Mouse (Mus musculus) MEL (cell line): ENCODE results near the gene Pcca. TPM values are rescaled to one million over a fixed set of nuclear protein-coding genes. Genes with fewer than 3 reads are reported as not detected.

Experiments used
- DNase-seq: peaks from one replicate; pipeline ENCODE4 v3.0.0; 2011; ENCODE audit warnings: low read depth, low spot score
- H3K27ac ChIP-seq: 2 replicates; pipeline ENCODE4 v1.5.1; 2012; ENCODE audit warnings: low read depth, mild to moderate bottlenecking, control low read depth, low read length, moderate library complexity; ENCODE audit not compliant: control insufficient read depth
- H3K27me3 ChIP-seq, 2 experiments: fragments of 150-350 bp in 1 of 2; sonication (generic) in 1 of 2; 2 replicates each; pipeline ENCODE4 v1.6.1; 2012; ENCODE audit warnings: low read length in 2 of 2, mild to moderate bottlenecking in 2 of 2, improper control_type of control experiment in 1 of 2, moderate library complexity in 1 of 2; ENCODE audit not compliant: insufficient read depth in 2 of 2, control insufficient read depth in 1 of 2
- H3K36me3 ChIP-seq, 2 experiments: 2 replicates each; pipeline ENCODE4 v1.6.1; 2012 to 2014; ENCODE audit warnings: low read length in 2 of 2, improper control_type of control experiment in 1 of 2, inconsistent platforms in 1 of 2, mild to moderate bottlenecking in 1 of 2; ENCODE audit not compliant: insufficient read depth in 2 of 2, control insufficient read depth in 1 of 2
- H3K4me1 ChIP-seq, 2 experiments: fragments of 150-350 bp in 1 of 2; sonication (generic) in 1 of 2; 2 replicates each; pipeline ENCODE4 v1.6.1; 2012; ENCODE audit warnings: low read length in 2 of 2, improper control_type of control experiment in 1 of 2, mild to moderate bottlenecking in 1 of 2; ENCODE audit not compliant: insufficient read depth in 2 of 2, control insufficient read depth in 1 of 2
- H3K4me3 ChIP-seq, 2 experiments: fragments of 150-350 bp in 1 of 2; sonication (generic) in 1 of 2; 2 replicates each; pipeline ENCODE4 v1.5.1; 2012; ENCODE audit warnings: low read depth in 2 of 2, low read length in 2 of 2, mild to moderate bottlenecking in 2 of 2, moderate library complexity in 2 of 2, control low read depth in 1 of 2, improper control_type of control experiment in 1 of 2; ENCODE audit not compliant: control insufficient read depth in 1 of 2, insufficient read depth in 1 of 2
- H3K79me2 ChIP-seq: 2 replicates; pipeline ENCODE4 v1.6.1; 2012; ENCODE audit warnings: mild to moderate bottlenecking, low read length, moderate library complexity; ENCODE audit not compliant: control insufficient read depth, poor library complexity, insufficient read depth
- H3K9ac ChIP-seq: 2 replicates; pipeline ENCODE4 v1.6.1; 2012; ENCODE audit warnings: low read depth, mild to moderate bottlenecking, control low read depth, low read length, moderate library complexity; ENCODE audit not compliant: control insufficient read depth, poor library complexity, severe bottlenecking
- H3K9me3 ChIP-seq: fragments of 150-350 bp; sonication (generic); replicated peaks from 2 replicates; pipeline ENCODE4 v1.6.1; 2012; ENCODE audit warnings: mild to moderate bottlenecking, low read length, improper control_type of control experiment, moderate library complexity; ENCODE audit not compliant: insufficient read depth
- BHLHE40 ChIP-seq: IDR thresholded peaks from 2 replicates; pipeline ENCODE4 v1.6.1; 2012; ENCODE audit warnings: low read depth, mild to moderate bottlenecking, inconsistent platforms, low read length, improper control_type of control experiment, borderline replicate concordance
- CHD1 ChIP-seq: IDR thresholded peaks from 2 replicates; pipeline ENCODE4 v1.6.1; 2012; ENCODE audit warnings: low read depth, mild to moderate bottlenecking, inconsistent platforms, low read length, improper control_type of control experiment
- CHD2 ChIP-seq: IDR thresholded peaks from 2 replicates; pipeline ENCODE4 v1.6.1; 2011; ENCODE audit warnings: low read length, improper control_type of control experiment
- CTCF ChIP-seq, 3 experiments: IDR thresholded peaks in 2 of 3; conservative IDR thresholded peaks in 1 of 3; 2 replicates each; pipeline ENCODE4 v1.5.1; 2011 to 2012; ENCODE audit warnings: low read length in 3 of 3, low read depth in 2 of 3, mild to moderate bottlenecking in 2 of 3, improper control_type of control experiment in 1 of 3, inconsistent platforms in 1 of 3, mixed read lengths in 1 of 3, moderate library complexity in 1 of 3; ENCODE audit not compliant: control insufficient read depth in 1 of 3, insufficient read depth in 1 of 3, poor library complexity in 1 of 3, severe bottlenecking in 1 of 3
- E2F4 ChIP-seq: IDR thresholded peaks from 2 replicates; pipeline ENCODE4 v1.6.1; 2011; ENCODE audit warnings: low read depth, low read length, improper control_type of control experiment, borderline replicate concordance
- ELF1 ChIP-seq: IDR thresholded peaks from 2 replicates; pipeline ENCODE4 v1.6.1; 2014; ENCODE audit warnings: low read depth, mild to moderate bottlenecking, inconsistent platforms, low read length, improper control_type of control experiment, moderate library complexity
- HCFC1 ChIP-seq: IDR thresholded peaks from 2 replicates; pipeline ENCODE4 v1.6.1; 2012; ENCODE audit warnings: low read depth, mild to moderate bottlenecking, inconsistent platforms, low read length, improper control_type of control experiment, moderate library complexity
- MAFK ChIP-seq: IDR thresholded peaks from 2 replicates; pipeline ENCODE4 v1.6.1; 2011; ENCODE audit warnings: low read depth, mild to moderate bottlenecking, low read length, improper control_type of control experiment, borderline replicate concordance
- TBP ChIP-seq: IDR thresholded peaks from 2 replicates; pipeline ENCODE4 v1.8.0; 2011; ENCODE audit warnings: low read depth, low read length, improper control_type of control experiment
- TCF12 ChIP-seq: IDR thresholded peaks from 2 replicates; pipeline ENCODE4 v1.6.1; 2014; ENCODE audit warnings: low read depth, mild to moderate bottlenecking, inconsistent platforms, low read length, improper control_type of control experiment, moderate library complexity
- UBTF ChIP-seq: IDR thresholded peaks from 2 replicates; pipeline ENCODE4 v1.6.1; 2012; ENCODE audit warnings: low read depth, mild to moderate bottlenecking, inconsistent platforms, low read length, improper control_type of control experiment, moderate library complexity, borderline replicate concordance; ENCODE audit not compliant: insufficient read depth
- USF1 ChIP-seq: IDR thresholded peaks from 2 replicates; pipeline ENCODE4 v1.6.1; 2014; ENCODE audit warnings: low read depth, mild to moderate bottlenecking, inconsistent platforms, low read length, improper control_type of control experiment, moderate library complexity
- USF2 ChIP-seq, 2 experiments: IDR thresholded peaks; 2 replicates each; pipeline ENCODE4 v1.6.1; 2011 to 2012; ENCODE audit warnings: improper control_type of control experiment in 2 of 2, low read length in 2 of 2, borderline replicate concordance in 1 of 2, inconsistent platforms in 1 of 2, low read depth in 1 of 2, mild to moderate bottlenecking in 1 of 2; ENCODE audit not compliant: insufficient read depth in 1 of 2
- ZC3H11A ChIP-seq: IDR thresholded peaks from 2 replicates; pipeline ENCODE4 v1.6.1; 2012; ENCODE audit warnings: low read depth, mild to moderate bottlenecking, inconsistent platforms, low read length, improper control_type of control experiment
- ZKSCAN1 ChIP-seq: IDR thresholded peaks from 2 replicates; pipeline ENCODE4 v1.6.1; 2012; ENCODE audit warnings: low read depth, mild to moderate bottlenecking, inconsistent platforms, low read length, improper control_type of control experiment, moderate library complexity
- ZNF384 ChIP-seq: IDR thresholded peaks from 2 replicates; pipeline ENCODE4 v1.6.1; 2012; ENCODE audit warnings: low read depth, mild to moderate bottlenecking, inconsistent platforms, low read length, improper control_type of control experiment
- polyA plus RNA-seq, 2 experiments: library from polyadenylated mRNA; stranded (reverse) in 1 of 2; unstranded in 1 of 2; fragments of >175 nt in 1 of 2; fragments of >200 nt in 1 of 2; gene quantifications; 2 replicates each; pipeline versions ENCODE4 v1.2.1 to v1.2.4; 2012; ENCODE audit warnings: low replicate concordance in 2 of 2, low read depth in 1 of 2; ENCODE audit not compliant: insufficient read length in 2 of 2, insufficient read depth in 1 of 2, missing spikeins in 1 of 2
- total RNA-seq: library from RNA; depleted of rRNA; stranded (reverse); fragments of 300-350 nt; gene quantifications from 2 replicates; pipeline ENCODE4 v1.2.3, GENCODE M21; 2012

Pcca gene
- total and polyA plus RNA-seq, 3 experiments, result 21.2 to 22.7 TPM; not detected in 1

DNA sequence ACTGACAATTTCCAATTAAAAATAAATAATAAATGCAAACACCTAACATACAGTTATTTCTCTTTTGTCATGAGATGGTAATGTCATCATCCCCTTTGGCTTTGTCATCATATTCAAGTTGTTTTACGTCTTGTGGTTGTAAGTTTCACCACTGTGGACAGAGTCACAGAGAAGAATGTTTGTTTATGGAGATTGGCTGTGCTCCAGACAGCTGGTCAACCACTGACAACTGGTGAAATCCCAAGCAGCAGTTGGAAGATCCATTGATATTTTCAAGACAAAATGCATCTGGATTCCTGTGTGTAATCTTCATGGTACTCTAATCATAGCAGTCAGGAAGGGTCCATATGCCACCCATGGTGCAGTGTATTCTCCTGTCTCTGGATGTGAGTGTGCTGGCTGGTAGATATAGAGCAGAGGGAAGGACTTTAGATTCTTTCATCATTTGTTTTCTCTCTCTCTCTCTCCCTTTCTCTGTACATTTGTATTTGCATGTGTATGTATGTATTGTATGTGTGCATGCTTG is 20.6 kb upstream of the Pcca start:
- H3K4me3 ChIP-seq, result no peak overlapping the region
- TF ChIP-seq CTCF (IDR thresholded peaks at IDR 0.05 in 2 of 3, conservative IDR thresholded peaks at IDR 0.05 in 1 of 3; ENCODE audit: control insufficient read depth in 1 of 3, insufficient read depth in 1 of 3, low read depth in 2 of 3, low read length in 3 of 3, poor library complexity in 1 of 3, severe bottlenecking in 1 of 3), result no peak
- TF ChIP-seq HCFC1, result no peak
- no peak for TF ChIP-seq TCF12
- TF ChIP-seq ZKSCAN1, result no peak
- no peak for TF ChIP-seq USF2 (IDR thresholded peaks at IDR 0.05; ENCODE audit: borderline replicate concordance in 1 of 2, insufficient read depth in 1 of 2, low read depth in 1 of 2, low read length in 2 of 2)
- no peak for TF ChIP-seq CHD1
- TF ChIP-seq BHLHE40, result no peak
- no peak for TF ChIP-seq ZNF384
- TF ChIP-seq CHD2, result no peak
- no peak for TF ChIP-seq E2F4
- TF ChIP-seq ZC3H11A, result no peak
- TF ChIP-seq ELF1, result no peak
- H3K9me3 ChIP-seq, result no peaks in the 10 kb centered on the region
- no peaks in the 10 kb centered on the region for H3K79me2 ChIP-seq
- H3K9ac ChIP-seq, result no peak overlapping the region
- no peaks in the 10 kb centered on the region for H3K36me3 ChIP-seq
- H3K27me3 ChIP-seq, result no peaks in the 10 kb centered on the region
- H3K4me1 ChIP-seq, result no peaks in the 10 kb centered on the region
- no peak for DNase-seq
- H3K27ac ChIP-seq, result no peak overlapping the region

DNA sequence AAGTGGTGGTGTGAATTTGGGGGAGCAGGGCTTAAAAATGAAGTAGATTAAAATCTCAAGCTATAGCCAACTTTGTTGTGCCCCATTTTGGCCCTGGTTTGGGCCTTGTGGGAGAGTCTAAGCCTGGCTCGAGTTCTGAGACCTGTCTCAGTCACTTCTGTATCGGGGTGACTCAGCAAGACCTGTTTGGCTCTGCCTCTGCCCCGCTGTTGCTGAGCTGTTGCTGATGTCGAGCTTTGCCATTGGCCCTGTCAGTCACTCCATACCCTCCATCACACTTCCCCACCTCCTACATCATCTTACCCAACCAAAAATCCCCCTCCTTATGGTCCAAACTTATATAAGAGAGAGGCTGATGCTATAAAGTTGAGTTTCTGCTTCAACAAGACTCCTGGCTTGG is 5.6 kb upstream of the Pcca start:
- Histone ChIP-seq H3K9ac (no peak overlapping the region), H3K79me2 (no peaks in the 10 kb centered on the region), H3K27me3 (no peaks in the 10 kb centered on the region), H3K27ac (no peak overlapping the region), H3K9me3 (no peaks in the 10 kb centered on the region), H3K4me1 (no peaks in the 10 kb centered on the region), H3K4me3 (no peak overlapping the region), H3K36me3 (peaks cover 0 to 2% of the 10 kb centered on the region in 2 experiments; a peak in 1 of 4 replicates)
- peak; percentile 55 for DNase-seq
- TF ChIP-seq MAFK (peak; percentile 38; the same call in 1 of the 2 replicates), UBTF (no peak), TBP (peak; percentile 57; the same call in 1 of the 2 replicates), USF1 (no peak)
